Mouse (Mus musculus): ENCODE results near the gene Ggact. TPM values are rescaled to one million over a fixed set of nuclear protein-coding genes. Genes with fewer than 3 reads are reported as not detected.

Gene Ggact
- polyA plus RNA-seq, 1 experiment from 2014 or later, result 17.0 TPM

- H3K4me1 ChIP-seq, result peaks cover 8% of the 10 kb centered on the region; the same call in 1 of the 2 replicates
- H3K27ac ChIP-seq, result peak overlapping the region; percentile 54; the same call in 1 of the 2 replicates
- no peaks in the 10 kb centered on the region for H3K36me3 ChIP-seq
- WGBS, result under 1% methylated on average over 58 of the region's 58 CpGs
- peak overlapping the region; percentile 62 for H3K9ac ChIP-seq
- H3K27me3 ChIP-seq, result no peaks in the 10 kb centered on the region
- peak; percentile 92 for ATAC-seq (replicated peaks; ENCODE audit: low FRiP score)
- 0 out of 2 replicates have a peak, but pooled peaks cover 4% of the 10 kb centered on the region for H3K9me3 ChIP-seq (replicated peaks)
- H3K4me3 ChIP-seq (replicated peaks), result peak overlapping the region; percentile 69
- H3K4me2 ChIP-seq, result peak overlapping the region; percentile 95
These were observed 602 bp downstream of the Ggact start for GRCm38 (mm10) chr14:122912812-122913498.

GRCm38 (mm10) chr14:122912137-122912536 is 1.4 kb downstream of the Ggact start:
- peak overlapping the region; percentile 69 for H3K4me3 ChIP-seq (replicated peaks)
- peaks cover 4% of the 10 kb centered on the region; the same call in 1 of the 2 replicates for H3K9me3 ChIP-seq (replicated peaks)
- no peak overlapping the region for H3K27ac ChIP-seq
- no peak for ATAC-seq (replicated peaks; ENCODE audit: low FRiP score)
- H3K4me2 ChIP-seq, result peak overlapping the region; percentile 95
- no peaks in the 10 kb centered on the region for H3K36me3 ChIP-seq
- H3K27me3 ChIP-seq, result no peaks in the 10 kb centered on the region
- H3K4me1 ChIP-seq, result peaks cover 8% of the 10 kb centered on the region; the same call in 1 of the 2 replicates
- H3K9ac ChIP-seq, result no peak overlapping the region
- 60% methylated on average over 1 of the region's 1 CpGs for WGBS

- ATAC-seq (replicated peaks; ENCODE audit: low FRiP score), result no peak
- no peaks in the 10 kb centered on the region for H3K27me3 ChIP-seq
These were observed 2.3 kb downstream of the Ggact start for GRCm38 (mm10) chr14:122911265-122911664.

GRCm38 (mm10) chr14:122909368-122910091 is 4.0 kb downstream of the Ggact start:
- Histone ChIP-seq H3K36me3 (no peaks in the 10 kb centered on the region), H3K27ac (no peak overlapping the region), H3K4me3 (replicated peaks) (no peak overlapping the region), H3K9me3 (replicated peaks) (peaks cover 4% of the 10 kb centered on the region; the same call in 1 of the 2 replicates), H3K4me2 (no peak overlapping the region), H3K9ac (no peak overlapping the region), H3K4me1 (peaks cover 8% of the 10 kb centered on the region; the same call in 1 of the 2 replicates), H3K27me3 (no peaks in the 10 kb centered on the region)
- no peak for ATAC-seq (replicated peaks; ENCODE audit: low FRiP score)
- WGBS, result 58% methylated on average over 5 of the region's 5 CpGs

More at GRCm38 (mm10) chr14:122911265-122911664, 2.3 kb downstream of the Ggact start:
- no peak overlapping the region for H3K27ac ChIP-seq
- H3K4me3 ChIP-seq (replicated peaks), result no peak overlapping the region
- no peaks in the 10 kb centered on the region for H3K36me3 ChIP-seq
- peaks cover 8% of the 10 kb centered on the region; the same call in 1 of the 2 replicates for H3K4me1 ChIP-seq
- peaks cover 4% of the 10 kb centered on the region; the same call in 1 of the 2 replicates for H3K9me3 ChIP-seq (replicated peaks)
- H3K9ac ChIP-seq, result no peak overlapping the region
- H3K4me2 ChIP-seq, result no peak overlapping the region

GRCm38 (mm10) chr14:122908075-122908474 is 5.5 kb downstream of the Ggact start:
- no peak overlapping the region for H3K4me2 ChIP-seq
- H3K27ac ChIP-seq, result no peak overlapping the region
- no peaks in the 10 kb centered on the region for H3K27me3 ChIP-seq
- no peak for ATAC-seq (replicated peaks; ENCODE audit: low FRiP score)
- no peaks in the 10 kb centered on the region for H3K36me3 ChIP-seq
- WGBS, result 97% methylated on average over 4 of the region's 4 CpGs
- no peak overlapping the region for H3K4me3 ChIP-seq (replicated peaks)
- H3K9me3 ChIP-seq (replicated peaks), result peaks cover 4% of the 10 kb centered on the region; the same call in 1 of the 2 replicates
- H3K9ac ChIP-seq, result no peak overlapping the region
- H3K4me1 ChIP-seq, result peaks cover 14% of the 10 kb centered on the region

- H3K27me3 ChIP-seq, result no peaks in the 10 kb centered on the region
- no peak overlapping the region for H3K4me2 ChIP-seq
- H3K9me3 ChIP-seq (replicated peaks), result peaks cover 4% of the 10 kb centered on the region; the same call in 1 of the 2 replicates
- H3K4me1 ChIP-seq, result peaks cover 32% of the 10 kb centered on the region
- H3K9ac ChIP-seq, result no peak overlapping the region
- H3K27ac ChIP-seq, result no peak overlapping the region
- H3K36me3 ChIP-seq, result no peaks in the 10 kb centered on the region
- ATAC-seq (replicated peaks; ENCODE audit: low FRiP score), result no peak
- no peak overlapping the region for H3K4me3 ChIP-seq (replicated peaks)
- 93% methylated on average over 1 of the region's 1 CpGs for WGBS
These were observed 8.6 kb downstream of the Ggact start for GRCm38 (mm10) chr14:122905007-122905406.

GRCm38 (mm10) chr14:122903923-122904351 is 9.6 kb downstream of the Ggact start:
- H3K36me3 ChIP-seq, result no peaks in the 10 kb centered on the region
- peaks cover 4% of the 10 kb centered on the region; the same call in 1 of the 2 replicates for H3K9me3 ChIP-seq (replicated peaks)
- WGBS, result 49% methylated on average over 2 of the region's 2 CpGs
- H3K27me3 ChIP-seq, result no peaks in the 10 kb centered on the region
- no peak overlapping the region for H3K9ac ChIP-seq
- H3K4me2 ChIP-seq, result no peak overlapping the region
- H3K4me1 ChIP-seq, result peaks cover 32% of the 10 kb centered on the region
- no peak for ATAC-seq (replicated peaks; ENCODE audit: low FRiP score)
- H3K27ac ChIP-seq, result peak overlapping the region; percentile 56; the same call in 1 of the 2 replicates
- H3K4me3 ChIP-seq (replicated peaks), result no peak overlapping the region

- Histone ChIP-seq H3K4me1 (peaks cover 32% of the 10 kb centered on the region), H3K4me3 (replicated peaks) (no peak overlapping the region), H3K9ac (no peak overlapping the region), H3K27ac (peak overlapping the region; percentile 82), H3K27me3 (no peaks in the 10 kb centered on the region), H3K9me3 (replicated peaks) (no peaks in the 10 kb centered on the region; the same call in 1 of the 2 replicates), H3K4me2 (no peak overlapping the region), H3K36me3 (no peaks in the 10 kb centered on the region)
- WGBS, result 41% methylated on average over 4 of the region's 4 CpGs
- peak; percentile 81 for ATAC-seq (replicated peaks; ENCODE audit: low FRiP score)
These were observed 10.7 kb downstream of the Ggact start for GRCm38 (mm10) chr14:122902884-122903283.

- Histone ChIP-seq H3K36me3 (no peaks in the 10 kb centered on the region), H3K4me1 (peaks cover 32% of the 10 kb centered on the region), H3K27me3 (no peaks in the 10 kb centered on the region), H3K9me3 (replicated peaks) (no peaks in the 10 kb centered on the region; the same call in 1 of the 2 replicates), H3K9ac (no peak overlapping the region), H3K4me2 (no peak overlapping the region), H3K4me3 (replicated peaks) (no peak overlapping the region), H3K27ac (peak overlapping the region; percentile 82)
- peak; percentile 86 for ATAC-seq (replicated peaks; ENCODE audit: low FRiP score)
- 36% methylated on average over 2 of the region's 2 CpGs for WGBS
These were observed 11.4 kb downstream of the Ggact start for GRCm38 (mm10) chr14:122902136-122902535.

- no peaks in the 10 kb centered on the region for H3K27me3 ChIP-seq
- no peak overlapping the region for H3K4me2 ChIP-seq
- peak overlapping the region; percentile 82 for H3K27ac ChIP-seq
- no peaks in the 10 kb centered on the region for H3K36me3 ChIP-seq
- no peaks in the 10 kb centered on the region for H3K9me3 ChIP-seq (replicated peaks)
- H3K4me3 ChIP-seq (replicated peaks), result no peak overlapping the region
- no peak overlapping the region for H3K9ac ChIP-seq
- peaks cover 32% of the 10 kb centered on the region for H3K4me1 ChIP-seq
- ATAC-seq (replicated peaks; ENCODE audit: low FRiP score), result peak; percentile 14; the same call in 1 of the 2 replicates
- WGBS, result 71% methylated on average over 2 of the region's 2 CpGs
These were observed 11.8 kb downstream of the Ggact start for GRCm38 (mm10) chr14:122901715-122902114.

GRCm38 (mm10) chr14:122901177-122901576 is 12.4 kb downstream of the Ggact start:
- WGBS, result 88% methylated on average over 3 of the region's 3 CpGs
- no peaks in the 10 kb centered on the region for H3K36me3 ChIP-seq
- no peaks in the 10 kb centered on the region for H3K9me3 ChIP-seq (replicated peaks)
- no peak overlapping the region for H3K9ac ChIP-seq
- no peak overlapping the region for H3K4me2 ChIP-seq
- no peak overlapping the region for H3K4me3 ChIP-seq (replicated peaks)
- H3K4me1 ChIP-seq, result peaks cover 32% of the 10 kb centered on the region
- no peak for ATAC-seq (replicated peaks; ENCODE audit: low FRiP score)
- 0 out of 2 replicates have a peak overlapping the region, but pooled peaks have one; percentile 82 for H3K27ac ChIP-seq
- H3K27me3 ChIP-seq, result no peaks in the 10 kb centered on the region

- no peak overlapping the region for H3K9ac ChIP-seq
- no peaks in the 10 kb centered on the region for H3K9me3 ChIP-seq (replicated peaks)
- peaks cover 32% of the 10 kb centered on the region for H3K4me1 ChIP-seq
- no peak for ATAC-seq (replicated peaks; ENCODE audit: low FRiP score)
- H3K27ac ChIP-seq, result no peak overlapping the region
- no peaks in the 10 kb centered on the region for H3K27me3 ChIP-seq
- no peak overlapping the region for H3K4me2 ChIP-seq
- H3K36me3 ChIP-seq, result no peaks in the 10 kb centered on the region
- H3K4me3 ChIP-seq (replicated peaks), result no peak overlapping the region
These were observed 12.9 kb downstream of the Ggact start for GRCm38 (mm10) chr14:122900679-122901078.

Measured in kidney, embryonic 15.5 days (tissue).